Mouse (Mus musculus): Measurements from ENCODE around the gene Ubald2. TPM values are rescaled to one million over a fixed set of nuclear protein-coding genes. Genes with fewer than 3 reads are reported as not detected.

The Ubald2 gene
- polyA plus RNA-seq, 1 experiment from 2014 or later = 34.5 TPM

GRCm38 (mm10) chr11:116479832-116480231 lies 45.9 kb downstream of the Ubald2 start:
- WGBS (ENCODE audit: insufficient replicate concordance) = 65% methylated on average over 8 of the region's 8 CpGs
- peaks cover 25% of the 10 kb centered on the region for H3K36me3 ChIP-seq (ENCODE audit: control insufficient read depth, insufficient read depth)
- H3K27ac ChIP-seq (ENCODE audit: low read length) = no peak overlapping the region

GRCm38 (mm10) chr11:116480975-116481374 lies 47.1 kb downstream of the Ubald2 start:
- 87% methylated on average over 8 of the region's 8 CpGs for WGBS (ENCODE audit: insufficient replicate concordance)
- H3K36me3 ChIP-seq (ENCODE audit: control insufficient read depth, insufficient read depth) = peaks cover 23% of the 10 kb centered on the region
- no peak for ATAC-seq (ENCODE audit: low read depth)
- H3K4me1 ChIP-seq (ENCODE audit: control insufficient read depth, low read depth, low read length) = no peaks in the 10 kb centered on the region; the same call in 1 of the 2 replicates
- no peaks in the 10 kb centered on the region for H3K9me3 ChIP-seq (replicated peaks; ENCODE audit: control insufficient read depth, low read length)
- H3K4me3 ChIP-seq (ENCODE audit: low read depth, low read length) = no peak overlapping the region
- H3K27me3 ChIP-seq (ENCODE audit: control insufficient read depth, insufficient read depth, low read depth, low read length) = no peaks in the 10 kb centered on the region
- H3K27ac ChIP-seq (ENCODE audit: low read length) = no peak overlapping the region
- no peak overlapping the region for H3K9ac ChIP-seq (ENCODE audit: low read depth, low read length)
- no peak overlapping the region for H3K4me2 ChIP-seq (ENCODE audit: low read depth, low read length)

More at GRCm38 (mm10) chr11:116479832-116480231, 45.9 kb downstream of the Ubald2 start:
- Histone ChIP-seq H3K4me1 (ENCODE audit: control insufficient read depth, low read depth, low read length) (no peaks in the 10 kb centered on the region; the same call in 1 of the 2 replicates), H3K4me2 (ENCODE audit: low read depth, low read length) (no peak overlapping the region), H3K9me3 (replicated peaks; ENCODE audit: control insufficient read depth, low read length) (no peaks in the 10 kb centered on the region), H3K4me3 (ENCODE audit: low read depth, low read length) (no peak overlapping the region), H3K27me3 (ENCODE audit: control insufficient read depth, insufficient read depth, low read depth, low read length) (no peaks in the 10 kb centered on the region), H3K9ac (ENCODE audit: low read depth, low read length) (no peak overlapping the region)
- ATAC-seq (ENCODE audit: low read depth) = peak; percentile 23; the same call in 1 of the 2 replicates

GRCm38 (mm10) chr11:116481776-116482175 lies 47.9 kb downstream of the Ubald2 start:
- Histone ChIP-seq H3K9ac (ENCODE audit: low read depth, low read length) (no peak overlapping the region), H3K4me1 (ENCODE audit: control insufficient read depth, low read depth, low read length) (no peaks in the 10 kb centered on the region; the same call in 1 of the 2 replicates), H3K9me3 (replicated peaks; ENCODE audit: control insufficient read depth, low read length) (no peaks in the 10 kb centered on the region), H3K27me3 (ENCODE audit: control insufficient read depth, insufficient read depth, low read depth, low read length) (no peaks in the 10 kb centered on the region), H3K4me3 (ENCODE audit: low read depth, low read length) (no peak overlapping the region), H3K27ac (ENCODE audit: low read length) (no peak overlapping the region), H3K36me3 (ENCODE audit: control insufficient read depth, insufficient read depth) (peaks cover 22% of the 10 kb centered on the region), H3K4me2 (ENCODE audit: low read depth, low read length) (no peak overlapping the region)
- WGBS (ENCODE audit: insufficient replicate concordance) = 79% methylated on average over 7 of the region's 7 CpGs
- ATAC-seq (ENCODE audit: low read depth) = no peak

GRCm38 (mm10) chr11:116484261-116484660 lies 50.4 kb downstream of the Ubald2 start:
- H3K36me3 ChIP-seq (ENCODE audit: control insufficient read depth, insufficient read depth) = peaks cover 9% of the 10 kb centered on the region
- 74% methylated on average over 8 of the region's 8 CpGs for WGBS (ENCODE audit: insufficient replicate concordance)
- H3K9me3 ChIP-seq (replicated peaks; ENCODE audit: control insufficient read depth, low read length) = no peaks in the 10 kb centered on the region
- no peak overlapping the region for H3K9ac ChIP-seq (ENCODE audit: low read depth, low read length)
- H3K27ac ChIP-seq (ENCODE audit: low read length) = peak overlapping the region; percentile 38
- H3K4me1 ChIP-seq (ENCODE audit: control insufficient read depth, low read depth, low read length) = peaks cover 4% of the 10 kb centered on the region
- peak; percentile 57 for ATAC-seq (ENCODE audit: low read depth)
- no peak overlapping the region for H3K4me2 ChIP-seq (ENCODE audit: low read depth, low read length)
- no peak overlapping the region for H3K4me3 ChIP-seq (ENCODE audit: low read depth, low read length)
- no peaks in the 10 kb centered on the region for H3K27me3 ChIP-seq (ENCODE audit: control insufficient read depth, insufficient read depth, low read depth, low read length)

- ATAC-seq (ENCODE audit: low read depth) = no peak
- no peaks in the 10 kb centered on the region for H3K27me3 ChIP-seq (ENCODE audit: control insufficient read depth, insufficient read depth, low read depth, low read length)
- H3K9ac ChIP-seq (ENCODE audit: low read depth, low read length) = no peak overlapping the region
- H3K36me3 ChIP-seq (ENCODE audit: control insufficient read depth, insufficient read depth) = peaks cover 5% of the 10 kb centered on the region; the same call in 1 of the 2 replicates
- H3K4me2 ChIP-seq (ENCODE audit: low read depth, low read length) = no peak overlapping the region
- no peaks in the 10 kb centered on the region for H3K9me3 ChIP-seq (replicated peaks; ENCODE audit: control insufficient read depth, low read length)
- peaks cover 14% of the 10 kb centered on the region for H3K4me1 ChIP-seq (ENCODE audit: control insufficient read depth, low read depth, low read length)
- no peak overlapping the region for H3K27ac ChIP-seq (ENCODE audit: low read length)
- no peak overlapping the region for H3K4me3 ChIP-seq (ENCODE audit: low read depth, low read length)
Measured at GRCm38 (mm10) chr11:116488207-116488606, 54.3 kb downstream of the Ubald2 start.

Other genes starting within 250 kb of the Ubald2 start
- gene Ten1, start 235.2 kb upstream of the Ubald2 start, polyA plus RNA-seq (2015; fragmentation: Nextera tagmentation; extraction: Ambion mirVana) = 23.1 and 24.9 TPM in 2 replicates
- 54.7 and 73.7 TPM in 2 replicates for gene Acox1, start 235.0 kb upstream of the Ubald2 start, polyA plus RNA-seq (2015; fragmentation: Nextera tagmentation; extraction: Ambion mirVana)
- 0.05 and 0.08 TPM in 2 replicates for gene Evpl, start 196.0 kb upstream of the Ubald2 start, polyA plus RNA-seq (2015; fragmentation: Nextera tagmentation; extraction: Ambion mirVana)
- 33.4 and 34.2 TPM in 2 replicates for gene Srp68, start 159.9 kb upstream of the Ubald2 start, polyA plus RNA-seq (2015; fragmentation: Nextera tagmentation; extraction: Ambion mirVana)
- gene Galr2, start 153.2 kb upstream of the Ubald2 start, polyA plus RNA-seq (2015; fragmentation: Nextera tagmentation; extraction: Ambion mirVana) = 0.07 TPM in 1 of 2 replicates, not detected in the other
- 19.5 and 20.4 TPM in 2 replicates for gene Exoc7, start 126.9 kb upstream of the Ubald2 start, polyA plus RNA-seq (2015; fragmentation: Nextera tagmentation; extraction: Ambion mirVana)
- gene Foxj1, start 98.7 kb upstream of the Ubald2 start, polyA plus RNA-seq (2015; fragmentation: Nextera tagmentation; extraction: Ambion mirVana) = 0.62 and 0.71 TPM in 2 replicates
- 1.1 and 1.2 TPM in 2 replicates for gene Rnf157, start 21.1 kb upstream of the Ubald2 start, polyA plus RNA-seq (2015; fragmentation: Nextera tagmentation; extraction: Ambion mirVana)
- not detected in 2 replicates for gene Qrich2, start 32.1 kb downstream of the Ubald2 start, polyA plus RNA-seq (2015; fragmentation: Nextera tagmentation; extraction: Ambion mirVana)
- 47.6 and 47.9 TPM in 2 replicates for gene Prpsap1, start 60.1 kb downstream of the Ubald2 start, polyA plus RNA-seq (2015; fragmentation: Nextera tagmentation; extraction: Ambion mirVana)
- 23.7 and 24.3 TPM in 2 replicates for gene Sphk1, start 96.8 kb downstream of the Ubald2 start, polyA plus RNA-seq (2015; fragmentation: Nextera tagmentation; extraction: Ambion mirVana)
- gene Ube2o, start 147.4 kb downstream of the Ubald2 start, polyA plus RNA-seq (2015; fragmentation: Nextera tagmentation; extraction: Ambion mirVana) = 15.1 and 18.1 TPM in 2 replicates
- gene Aanat, start 152.3 kb downstream of the Ubald2 start, polyA plus RNA-seq (2015; fragmentation: Nextera tagmentation; extraction: Ambion mirVana) = not detected in 2 replicates
- gene Rhbdf2, start 192.9 kb downstream of the Ubald2 start, polyA plus RNA-seq (2015; fragmentation: Nextera tagmentation; extraction: Ambion mirVana) = 6.7 and 7.7 TPM in 2 replicates
- gene Prcd, start 219.4 kb downstream of the Ubald2 start, polyA plus RNA-seq (2015; fragmentation: Nextera tagmentation; extraction: Ambion mirVana) = 0.12 TPM in 1 of 2 replicates, not detected in the other
- 1.1 and 1.2 TPM in 2 replicates for gene Cygb, start 220.2 kb downstream of the Ubald2 start, polyA plus RNA-seq (2015; fragmentation: Nextera tagmentation; extraction: Ambion mirVana)